Mouse (Mus musculus): ENCODE data around the gene Zfp62.

Gene Zfp62

GRCm38 (mm10) chr11:49205080-49205590 lies 2.0 kb downstream of the Zfp62 start:
- DNase-seq (ENCODE audit: extremely low spot score, low spot score): no peak

- no peak for DNase-seq (ENCODE audit: extremely low spot score, low spot score)
These were observed 4.4 kb downstream of the Zfp62 start for GRCm38 (mm10) chr11:49207495-49207894.

GRCm38 (mm10) chr11:49212577-49212976 lies 9.5 kb downstream of the Zfp62 start:
- DNase-seq (ENCODE audit: extremely low spot score, low spot score): no peak

GRCm38 (mm10) chr11:49213505-49213904 lies 10.4 kb downstream of the Zfp62 start:
- no peak for DNase-seq (ENCODE audit: extremely low spot score, low spot score)

- no peak for DNase-seq (ENCODE audit: extremely low spot score, low spot score)
These were observed 16.2 kb downstream of the Zfp62 start for GRCm38 (mm10) chr11:49219271-49219670.

GRCm38 (mm10) chr11:49224455-49224854 lies 21.4 kb downstream of the Zfp62 start:
- no peak for DNase-seq (ENCODE audit: extremely low spot score, low spot score)

- DNase-seq (ENCODE audit: extremely low spot score, low spot score): no peak
These were observed 29.7 kb downstream of the Zfp62 start for GRCm38 (mm10) chr11:49232781-49233180.

GRCm38 (mm10) chr11:49235459-49236207 lies 32.5 kb downstream of the Zfp62 start:
- DNase-seq (ENCODE audit: extremely low spot score, low spot score): no peak

- no peak for DNase-seq (ENCODE audit: extremely low spot score, low spot score)
These were observed 33.8 kb downstream of the Zfp62 start for GRCm38 (mm10) chr11:49236891-49237290.

GRCm38 (mm10) chr11:49237532-49237931 lies 34.4 kb downstream of the Zfp62 start:
- no peak for DNase-seq (ENCODE audit: extremely low spot score, low spot score)

GRCm38 (mm10) chr11:49240310-49240709 lies 37.2 kb downstream of the Zfp62 start:
- DNase-seq (ENCODE audit: extremely low spot score, low spot score): no peak

- DNase-seq (ENCODE audit: extremely low spot score, low spot score): no peak
These were observed 37.8 kb downstream of the Zfp62 start for GRCm38 (mm10) chr11:49240874-49241273.

- no peak for DNase-seq (ENCODE audit: extremely low spot score, low spot score)
These were observed 38.4 kb downstream of the Zfp62 start for GRCm38 (mm10) chr11:49241471-49241870.

GRCm38 (mm10) chr11:49242944-49243626 lies 40.0 kb downstream of the Zfp62 start:
- no peak for DNase-seq (ENCODE audit: extremely low spot score, low spot score)

GRCm38 (mm10) chr11:49243727-49244594 lies 40.9 kb downstream of the Zfp62 start, which contains the start of gene Mgat1:
TSS of gene Mgat1 (plus strand) at chr11:49244191.
- DNase-seq (ENCODE audit: extremely low spot score, low spot score): peak; percentile 96

GRCm38 (mm10) chr11:49244595-49244930 lies 41.5 kb downstream of the Zfp62 start:
- DNase-seq (ENCODE audit: extremely low spot score, low spot score): no peak

- DNase-seq (ENCODE audit: extremely low spot score, low spot score): no peak
These were observed 42.1 kb downstream of the Zfp62 start for GRCm38 (mm10) chr11:49245176-49245575.

GRCm38 (mm10) chr11:49245634-49246415 lies 42.7 kb downstream of the Zfp62 start:
- no peak for DNase-seq (ENCODE audit: extremely low spot score, low spot score)

GRCm38 (mm10) chr11:49246523-49246922 lies 43.4 kb downstream of the Zfp62 start:
- no peak for DNase-seq (ENCODE audit: extremely low spot score, low spot score)

GRCm38 (mm10) chr11:49247255-49247654 lies 44.2 kb downstream of the Zfp62 start:
- DNase-seq (ENCODE audit: extremely low spot score, low spot score): no peak

Measured in neural tube, embryonic 10.5 days (tissue).